Mouse (Mus musculus) lung, adult 18-20 months (tissue): ENCODE data around the gene Dtx3l.
"Not testable (repeated sequence)": the region's sequence is repeated elsewhere in the genome, so short reads cannot be mapped to it uniquely, and the experiment has no call there.

Source experiments
- DNase-seq, 2 experiments: peaks; one replicate each; pipeline ENCODE4 v3.0.0; 2022; ENCODE audit warnings: mixed read lengths in 2 of 2

Dtx3l gene

GRCm38 (mm10) chr16:35938211-35939151, at the start of gene Dtx3l, which contains the start of gene Parp9:
TSS of gene Dtx3l (minus strand) at chr16:35939151.
TSS of gene Parp9 (plus strand) at chr16:35938470.
- DNase-seq: peak; percentile 76 to 78

GRCm38 (mm10) chr16:35987930-35988329, 49.0 kb upstream of the Dtx3l start:
- no peak for DNase-seq

DNA sequence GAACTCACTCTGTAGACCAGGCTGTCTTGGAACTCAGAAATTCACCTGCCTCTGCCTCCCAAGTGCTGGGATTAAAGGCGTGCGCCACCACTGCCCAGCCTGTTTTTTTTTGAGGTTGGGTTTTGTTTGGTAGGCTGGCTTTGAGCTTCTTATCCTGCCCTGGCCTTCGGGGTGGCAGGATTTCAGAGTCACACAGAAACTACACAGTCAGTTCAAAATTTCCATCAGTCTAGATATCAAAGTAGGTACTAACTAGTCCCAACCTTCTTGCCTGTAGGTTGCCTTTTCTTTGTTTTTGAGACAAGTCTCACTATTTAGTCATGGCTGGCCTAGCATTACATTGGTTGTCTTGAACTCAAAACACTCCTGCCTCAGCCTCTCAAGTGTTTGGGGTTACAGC, 45.5 kb upstream of the Dtx3l start:
- no peak for DNase-seq

- peak; percentile 73 to 78 for DNase-seq
Observed at GRCm38 (mm10) chr16:35983517-35984101, 44.7 kb upstream of the Dtx3l start.

DNA sequence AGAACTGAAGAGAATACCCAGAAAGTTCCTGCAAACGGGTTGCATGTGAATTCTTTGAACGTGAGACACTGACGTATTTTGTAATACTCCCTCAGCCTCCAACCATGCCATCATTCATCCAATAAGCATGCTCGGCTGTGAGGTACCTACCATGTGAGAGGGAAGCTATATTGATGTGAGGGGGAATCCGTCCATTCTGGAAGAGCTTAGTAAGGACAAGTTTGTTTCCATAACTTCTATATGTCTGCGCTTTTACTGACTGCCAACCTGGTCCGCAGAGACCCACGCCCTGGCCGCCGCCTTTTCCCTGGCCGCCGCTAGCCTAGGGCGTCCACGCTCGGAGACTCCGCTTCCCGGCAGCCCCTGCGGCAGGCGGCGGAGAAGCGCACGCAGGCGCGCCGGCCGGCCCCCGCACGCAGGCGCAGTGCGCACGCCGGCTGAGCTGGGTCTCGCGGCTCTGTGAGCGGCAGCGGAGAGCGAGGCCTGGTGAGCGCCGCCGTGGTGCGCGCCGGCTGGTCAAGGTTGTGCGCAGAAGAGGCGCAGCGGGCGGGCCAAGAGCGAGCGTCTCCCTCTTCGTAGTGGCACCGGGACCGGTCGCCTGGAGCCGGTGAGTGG, 44.1 kb upstream of the Dtx3l start:
- DNase-seq: peak; percentile 89 to 92

DNA sequence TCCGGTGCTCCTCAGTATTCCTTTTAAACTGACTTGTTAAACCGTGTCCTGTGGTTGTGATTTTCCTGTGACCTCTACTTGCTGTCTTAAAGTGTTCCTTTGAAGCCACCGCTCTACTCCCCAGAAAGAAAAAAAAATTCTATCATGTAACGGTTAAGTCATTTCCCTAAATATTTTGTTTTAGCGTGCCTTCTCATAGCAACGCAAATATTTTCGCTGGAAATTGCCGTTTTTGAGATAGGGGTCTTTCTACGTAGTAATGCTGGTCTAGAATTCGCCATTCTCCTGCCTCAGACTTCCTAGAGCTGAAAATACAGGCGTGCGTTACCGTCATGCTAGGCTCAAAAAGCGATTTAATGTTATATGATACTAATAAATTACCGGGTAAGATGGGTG, 43.6 kb upstream of the Dtx3l start:
- no peak for DNase-seq

GRCm38 (mm10) chr16:35981363-35981821, 42.4 kb upstream of the Dtx3l start:
- DNase-seq: peak; percentile 98 to 99

DNA sequence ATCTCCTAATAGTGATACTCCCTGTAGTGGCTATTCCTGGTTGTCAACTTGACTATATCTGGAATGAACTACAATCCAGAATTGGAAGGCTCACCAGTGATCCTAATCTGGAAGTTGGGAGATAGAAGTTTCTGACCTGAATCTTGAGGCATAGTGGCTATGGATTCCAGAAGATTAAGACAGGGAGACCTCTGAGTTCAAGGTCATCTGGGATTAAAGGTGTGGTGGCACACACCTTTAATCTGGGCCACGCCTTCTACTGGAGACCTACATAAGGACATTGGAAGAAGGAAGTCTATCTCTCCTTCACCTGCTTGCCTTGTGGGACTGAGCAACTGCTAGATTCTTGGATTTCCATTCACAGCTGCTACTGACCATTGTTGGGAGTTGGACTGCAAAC, 39.5 kb upstream of the Dtx3l start, which contains the start of gene Kpna1:
TSS of gene Kpna1 (plus strand) at position 301 of the 400 bp plus-strand sequence.
- not testable (repeated sequence) for DNase-seq

- no peak for DNase-seq
Observed at GRCm38 (mm10) chr16:35974021-35974420, 35.1 kb upstream of the Dtx3l start.

GRCm38 (mm10) chr16:35968149-35968548, 29.2 kb upstream of the Dtx3l start:
- DNase-seq: no peak

- DNase-seq: no peak
Observed at GRCm38 (mm10) chr16:35967319-35967718, 28.4 kb upstream of the Dtx3l start.

DNA sequence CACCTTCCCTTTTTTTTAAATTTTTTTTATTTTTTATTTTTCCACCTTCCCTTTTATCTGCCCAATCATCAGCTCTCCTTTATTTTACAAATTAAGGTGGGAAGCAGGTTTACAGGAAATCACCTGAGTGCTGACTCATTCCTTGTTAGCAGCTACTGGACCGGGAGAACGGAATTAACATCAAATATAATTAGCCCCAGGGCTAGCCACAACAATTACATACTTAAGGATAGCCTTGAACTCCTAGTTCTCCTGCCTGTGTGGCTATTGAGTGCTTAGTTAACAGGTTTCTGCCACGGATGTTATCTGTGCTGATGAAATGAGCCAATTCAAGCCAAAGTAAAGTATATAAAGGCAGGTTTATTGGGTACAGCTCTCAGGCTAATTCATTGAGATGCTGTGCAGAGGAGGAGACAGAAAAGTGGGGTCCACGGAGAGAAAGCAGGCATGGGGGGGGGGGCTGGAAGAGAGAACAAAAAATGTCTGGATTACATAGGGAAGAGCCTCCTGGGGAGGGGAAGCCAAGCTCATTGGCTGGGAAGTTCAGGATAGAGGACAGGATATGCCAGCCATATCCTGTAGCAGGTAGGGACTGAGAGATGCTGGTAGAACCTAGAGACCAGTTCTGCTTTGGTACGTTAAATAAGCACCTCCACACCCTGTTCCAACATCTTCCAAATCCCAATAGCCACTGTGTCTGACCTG, 27.6 kb upstream of the Dtx3l start:
- DNase-seq: no peak

- DNase-seq: not testable (repeated sequence)
Observed at GRCm38 (mm10) chr16:35965991-35966390, 27.0 kb upstream of the Dtx3l start.

DNA sequence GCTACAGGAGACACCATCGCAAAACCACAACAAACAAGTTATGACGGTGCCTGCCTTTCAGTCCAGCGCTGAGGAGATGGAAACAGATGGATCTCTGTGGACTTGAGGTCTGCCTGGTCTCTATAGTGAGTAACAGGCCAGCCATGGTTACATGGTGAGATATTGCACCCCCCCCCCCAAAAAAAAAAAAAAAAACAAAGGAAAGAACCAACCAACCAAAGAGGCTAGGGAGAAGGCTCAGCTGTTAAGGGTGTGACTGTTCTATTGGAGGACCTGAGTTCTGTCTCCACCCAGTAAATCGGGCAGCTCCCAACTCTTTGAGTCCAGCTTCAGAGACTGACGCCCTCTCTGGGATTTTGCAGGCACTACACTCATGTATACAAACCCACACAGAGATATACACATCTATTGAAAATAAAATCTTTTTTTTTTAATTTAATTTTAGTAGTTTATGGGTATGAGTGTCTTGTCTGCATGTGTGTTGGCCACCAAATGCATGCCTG, 13.7 kb upstream of the Dtx3l start:
- DNase-seq: no peak

GRCm38 (mm10) chr16:35951216-35951615, 12.3 kb upstream of the Dtx3l start:
- DNase-seq: no peak

DNA sequence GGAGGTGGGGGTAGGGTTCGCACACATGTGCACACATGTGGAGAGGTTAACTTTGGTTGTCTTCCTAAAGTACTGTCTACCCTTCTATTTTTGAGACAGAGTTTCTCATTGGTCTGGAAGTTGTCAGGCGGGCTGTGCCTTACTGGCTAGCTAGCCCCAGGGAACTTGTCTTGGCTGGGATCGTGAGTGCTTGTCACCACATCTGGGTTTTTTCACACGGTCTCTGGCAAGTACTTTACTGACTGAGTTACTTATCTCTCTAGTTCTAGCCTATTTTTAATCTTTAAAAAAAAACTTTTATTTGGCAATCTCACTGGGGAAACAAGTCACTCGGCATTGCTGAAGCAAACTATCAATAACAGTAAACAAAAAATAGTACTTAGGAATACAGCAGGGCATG, 10.3 kb upstream of the Dtx3l start:
- DNase-seq: peak; percentile 5 to 23

- DNase-seq: no peak
Observed at GRCm38 (mm10) chr16:35941382-35941781, 2.4 kb upstream of the Dtx3l start.

DNA sequence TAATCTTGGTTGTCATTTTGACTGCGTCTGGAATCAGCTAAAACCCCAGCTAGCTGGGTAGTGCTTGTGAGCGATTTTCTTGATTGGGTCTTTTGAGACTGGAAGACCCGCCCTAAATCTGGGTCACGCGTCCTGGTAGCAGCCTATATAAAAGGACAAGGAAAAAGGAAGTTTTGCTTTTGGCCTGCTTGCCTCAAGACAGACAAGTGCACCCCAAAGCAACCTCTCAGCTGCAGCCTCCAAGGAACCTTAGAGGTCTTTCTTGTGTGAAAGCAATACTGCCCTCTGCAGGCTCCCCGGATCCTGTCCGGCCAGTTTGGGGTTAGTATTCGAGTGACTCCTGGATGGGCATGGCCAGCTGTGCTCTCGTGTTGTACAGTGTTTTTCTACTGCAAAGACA, 739 bp upstream of the Dtx3l start:
- peak; percentile 91 to 92 for DNase-seq

DNA sequence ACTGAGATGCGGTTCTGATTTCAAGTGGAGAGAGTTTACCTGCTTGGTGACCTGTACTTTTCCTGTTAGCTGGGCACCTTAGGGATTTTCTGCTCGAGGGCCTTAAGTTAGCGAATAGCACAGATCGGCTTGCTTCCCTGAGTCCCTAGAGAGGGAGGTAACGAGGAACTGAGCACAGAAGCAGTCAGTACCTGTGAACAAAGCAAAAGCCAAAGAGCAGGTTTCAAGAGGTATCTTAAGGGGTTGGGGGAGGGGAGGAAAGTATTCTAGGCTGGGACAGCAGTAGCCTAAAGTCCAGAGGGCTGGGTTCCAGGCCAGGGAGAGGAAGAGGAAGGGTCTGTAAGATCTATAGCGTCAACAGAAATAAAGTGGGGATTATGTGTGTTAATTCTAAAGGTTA, 310 bp upstream of the Dtx3l start:
- peak; percentile 28 to 62 for DNase-seq

GRCm38 (mm10) chr16:35933181-35933580, 5.8 kb downstream of the Dtx3l start:
- no peak for DNase-seq

GRCm38 (mm10) chr16:35932179-35933055, 6.5 kb downstream of the Dtx3l start:
- DNase-seq: no peak
